Mouse (Mus musculus): ENCODE data around the gene Spin1. TPM values are rescaled to one million over a fixed set of nuclear protein-coding genes. Genes with fewer than 3 reads are reported as not detected.
"Not testable (repeated sequence)": the region's sequence is repeated elsewhere in the genome, so short reads cannot be mapped to it uniquely, and the experiment has no call there.

Gene Spin1
- polyA plus RNA-seq, 1 experiment from 2014 or later = 83.7 TPM

- not testable (repeated sequence) for ATAC-seq (replicated peaks; ENCODE audit: low FRiP score); H3K9ac ChIP-seq; H3K9me3 ChIP-seq (replicated peaks); H3K4me3 ChIP-seq (replicated peaks); H3K4me2 ChIP-seq; H3K27me3 ChIP-seq; H3K36me3 ChIP-seq; H3K27ac ChIP-seq; H3K4me1 ChIP-seq
- 84% methylated on average over 1 of the region's 1 CpGs for WGBS
These were observed 22.1 kb upstream of the Spin1 start for GRCm38 (mm10) chr13:51078586-51078985.

- Histone ChIP-seq H3K36me3 (no peaks in the 10 kb centered on the region), H3K4me2 (no peak overlapping the region), H3K27me3 (no peaks in the 10 kb centered on the region), H3K4me1 (no peaks in the 10 kb centered on the region), H3K9ac (no peak overlapping the region), H3K4me3 (replicated peaks) (no peak overlapping the region), H3K9me3 (replicated peaks) (no peaks in the 10 kb centered on the region), H3K27ac (no peak overlapping the region)
- WGBS = 87% methylated on average over 2 of the region's 2 CpGs
- ATAC-seq (replicated peaks; ENCODE audit: low FRiP score) = no peak
These were observed 19.9 kb upstream of the Spin1 start for GRCm38 (mm10) chr13:51080801-51081200.

- ATAC-seq (replicated peaks; ENCODE audit: low FRiP score) = no peak
- Histone ChIP-seq H3K4me3 (replicated peaks) (no peak overlapping the region), H3K27ac (no peak overlapping the region), H3K9ac (no peak overlapping the region), H3K36me3 (no peaks in the 10 kb centered on the region), H3K4me1 (no peaks in the 10 kb centered on the region), H3K4me2 (no peak overlapping the region), H3K9me3 (replicated peaks) (no peaks in the 10 kb centered on the region), H3K27me3 (no peaks in the 10 kb centered on the region)
These were observed 16.4 kb upstream of the Spin1 start for GRCm38 (mm10) chr13:51084241-51084640.

GRCm38 (mm10) chr13:51085941-51086340 lies 14.7 kb upstream of the Spin1 start:
- ATAC-seq (replicated peaks; ENCODE audit: low FRiP score) = no peak
- Histone ChIP-seq H3K9ac (no peak overlapping the region), H3K4me2 (no peak overlapping the region), H3K36me3 (no peaks in the 10 kb centered on the region), H3K4me1 (no peaks in the 10 kb centered on the region), H3K27ac (no peak overlapping the region), H3K4me3 (replicated peaks) (no peak overlapping the region), H3K27me3 (no peaks in the 10 kb centered on the region), H3K9me3 (replicated peaks) (no peaks in the 10 kb centered on the region)
- 92% methylated on average over 11 of the region's 11 CpGs for WGBS

- ATAC-seq (replicated peaks; ENCODE audit: low FRiP score) = no peak
- Histone ChIP-seq H3K36me3 (no peaks in the 10 kb centered on the region), H3K4me1 (no peaks in the 10 kb centered on the region), H3K9me3 (replicated peaks) (no peaks in the 10 kb centered on the region), H3K4me2 (no peak overlapping the region), H3K27ac (no peak overlapping the region), H3K27me3 (no peaks in the 10 kb centered on the region), H3K4me3 (replicated peaks) (no peak overlapping the region), H3K9ac (no peak overlapping the region)
- WGBS = 92% methylated on average over 4 of the region's 4 CpGs
These were observed 13.4 kb upstream of the Spin1 start for GRCm38 (mm10) chr13:51087253-51087652.

GRCm38 (mm10) chr13:51088207-51088606 lies 12.5 kb upstream of the Spin1 start:
- Histone ChIP-seq H3K4me1 (no peaks in the 10 kb centered on the region), H3K36me3 (no peaks in the 10 kb centered on the region), H3K4me2 (no peak overlapping the region), H3K27me3 (no peaks in the 10 kb centered on the region), H3K9ac (no peak overlapping the region), H3K4me3 (replicated peaks) (no peak overlapping the region), H3K9me3 (replicated peaks) (no peaks in the 10 kb centered on the region), H3K27ac (no peak overlapping the region)
- ATAC-seq (replicated peaks; ENCODE audit: low FRiP score) = no peak
- WGBS = 80% methylated on average over 4 of the region's 4 CpGs

- Histone ChIP-seq H3K4me1 (no peaks in the 10 kb centered on the region), H3K9me3 (replicated peaks) (no peaks in the 10 kb centered on the region), H3K4me3 (replicated peaks) (no peak overlapping the region), H3K27ac (no peak overlapping the region), H3K36me3 (no peaks in the 10 kb centered on the region), H3K4me2 (no peak overlapping the region), H3K27me3 (no peaks in the 10 kb centered on the region), H3K9ac (no peak overlapping the region)
- WGBS = 81% methylated on average over 4 of the region's 4 CpGs
- ATAC-seq (replicated peaks; ENCODE audit: low FRiP score) = no peak
These were observed 11.6 kb upstream of the Spin1 start for GRCm38 (mm10) chr13:51089058-51089457.

- Histone ChIP-seq H3K9me3 (replicated peaks) (no peaks in the 10 kb centered on the region), H3K4me2 (no peak overlapping the region), H3K4me3 (replicated peaks) (no peak overlapping the region), H3K27ac (no peak overlapping the region), H3K4me1 (no peaks in the 10 kb centered on the region), H3K27me3 (no peaks in the 10 kb centered on the region), H3K9ac (no peak overlapping the region), H3K36me3 (no peaks in the 10 kb centered on the region)
- 51% methylated on average over 5 of the region's 5 CpGs for WGBS
- no peak; the same call in 1 of the 2 replicates for ATAC-seq (replicated peaks; ENCODE audit: low FRiP score)
These were observed 10.5 kb upstream of the Spin1 start for GRCm38 (mm10) chr13:51090105-51090661.

GRCm38 (mm10) chr13:51093430-51093829 lies 7.2 kb upstream of the Spin1 start:
- no peak overlapping the region for H3K4me2 ChIP-seq
- no peaks in the 10 kb centered on the region for H3K4me1 ChIP-seq
- no peaks in the 10 kb centered on the region for H3K9me3 ChIP-seq (replicated peaks)
- no peak for ATAC-seq (replicated peaks; ENCODE audit: low FRiP score)
- no peak overlapping the region for H3K27ac ChIP-seq
- H3K9ac ChIP-seq = no peak overlapping the region
- WGBS = 86% methylated on average over 5 of the region's 5 CpGs
- no peak overlapping the region for H3K4me3 ChIP-seq (replicated peaks)
- H3K36me3 ChIP-seq = no peaks in the 10 kb centered on the region
- no peaks in the 10 kb centered on the region for H3K27me3 ChIP-seq

- no peaks in the 10 kb centered on the region for H3K36me3 ChIP-seq
- 82% methylated on average over 16 of the region's 16 CpGs for WGBS
- no peak for ATAC-seq (replicated peaks; ENCODE audit: low FRiP score)
These were observed 6.1 kb upstream of the Spin1 start for GRCm38 (mm10) chr13:51094323-51095195.

GRCm38 (mm10) chr13:51095196-51095715 lies 5.4 kb upstream of the Spin1 start:
- Histone ChIP-seq H3K4me1 (peaks cover 15% of the 10 kb centered on the region), H3K4me2 (no peak overlapping the region), H3K36me3 (no peaks in the 10 kb centered on the region), H3K9ac (no peak overlapping the region), H3K9me3 (replicated peaks) (no peaks in the 10 kb centered on the region), H3K27me3 (no peaks in the 10 kb centered on the region), H3K27ac (no peak overlapping the region), H3K4me3 (replicated peaks) (no peak overlapping the region)
- WGBS = 80% methylated on average over 7 of the region's 7 CpGs
- no peak for ATAC-seq (replicated peaks; ENCODE audit: low FRiP score)

More at GRCm38 (mm10) chr13:51094323-51095195, 6.1 kb upstream of the Spin1 start:
- Histone ChIP-seq H3K4me2 (no peak overlapping the region), H3K4me1 (peaks cover 10% of the 10 kb centered on the region), H3K27ac (no peak overlapping the region), H3K4me3 (replicated peaks) (no peak overlapping the region), H3K27me3 (no peaks in the 10 kb centered on the region), H3K9me3 (replicated peaks) (no peaks in the 10 kb centered on the region), H3K9ac (no peak overlapping the region)

GRCm38 (mm10) chr13:51096644-51097043 lies 4.0 kb upstream of the Spin1 start:
- Histone ChIP-seq H3K4me1 (peaks cover 15% of the 10 kb centered on the region), H3K4me3 (replicated peaks) (no peak overlapping the region), H3K9ac (no peak overlapping the region), H3K4me2 (no peak overlapping the region), H3K36me3 (no peaks in the 10 kb centered on the region), H3K27ac (no peak overlapping the region), H3K9me3 (replicated peaks) (no peaks in the 10 kb centered on the region), H3K27me3 (no peaks in the 10 kb centered on the region)
- no peak for ATAC-seq (replicated peaks; ENCODE audit: low FRiP score)
- WGBS = 91% methylated on average over 6 of the region's 6 CpGs
